Mouse (Mus musculus) heart, embryonic 14.5 days (tissue): ENCODE measurements around the gene Lgr6. TPM values are rescaled to one million over a fixed set of nuclear protein-coding genes. Genes with fewer than 3 reads are reported as not detected.

Experiments used
- ATAC-seq: fragments of 200-750 bp; cut with Nextera tagmentation; 2 replicates; pipeline ENCODE4 v1.8.0; 2017; ENCODE audit warnings: low read depth, moderate TSS enrichment; ENCODE audit not compliant: insufficient number of reproducible peaks, insufficient read depth, low FRiP score
- H3K27ac ChIP-seq, 2 experiments: fragments of 200-500 bp in 1 of 2; fragments of 300-500 bp in 1 of 2; sonication (generic) in 1 of 2; replicated peaks in 1 of 2; 2 replicates each; pipeline ENCODE4 v1.5.1; 2012 to 2014; ENCODE audit warnings: low read depth in 2 of 2, low read length in 2 of 2, control low read depth in 1 of 2, mild to moderate bottlenecking in 1 of 2, mixed read lengths in 1 of 2; ENCODE audit not compliant: control insufficient read depth in 1 of 2, insufficient read depth in 1 of 2
- H3K27me3 ChIP-seq: fragments of 300-500 bp; sonication (generic); 2 replicates; pipeline ENCODE4 v1.6.1; 2014; ENCODE audit warnings: mild to moderate bottlenecking, low read length, control low read depth; ENCODE audit not compliant: control insufficient read depth, insufficient read depth
- H3K36me3 ChIP-seq: fragments of 300-500 bp; sonication (generic); 2 replicates; pipeline ENCODE4 v1.6.1; 2014; ENCODE audit warnings: mild to moderate bottlenecking, control low read depth, low read length, mixed read lengths; ENCODE audit not compliant: control insufficient read depth, insufficient read depth
- H3K4me1 ChIP-seq, 2 experiments: fragments of 200-500 bp in 1 of 2; fragments of 300-500 bp in 1 of 2; sonication (generic) in 1 of 2; 2 replicates each; pipeline ENCODE4 v1.6.1; 2012 to 2014; ENCODE audit warnings: low read length in 2 of 2, control low read depth in 1 of 2, mixed read lengths in 1 of 2; ENCODE audit not compliant: control insufficient read depth in 2 of 2, insufficient read depth in 2 of 2
- H3K4me2 ChIP-seq: fragments of 300-500 bp; sonication (generic); 2 replicates; pipeline ENCODE4 v1.6.1; 2014; ENCODE audit warnings: mild to moderate bottlenecking, low read length
- H3K4me3 ChIP-seq, 2 experiments: fragments of 200-500 bp in 1 of 2; fragments of 300-500 bp in 1 of 2; sonication (generic) in 1 of 2; 2 replicates each; pipeline ENCODE4 v1.5.1; 2012 to 2014; ENCODE audit warnings: low read length in 2 of 2, mild to moderate bottlenecking in 2 of 2, control low read depth in 1 of 2, low read depth in 1 of 2, moderate library complexity in 1 of 2; ENCODE audit not compliant: control insufficient read depth in 1 of 2, insufficient read depth in 1 of 2
- H3K9ac ChIP-seq: fragments of 300-500 bp; sonication (generic); 2 replicates; pipeline ENCODE4 v1.6.1; 2014; ENCODE audit warnings: mild to moderate bottlenecking, low read length
- H3K9me3 ChIP-seq: fragments of 300-500 bp; sonication (generic); 2 replicates; pipeline ENCODE4 v1.6.1; 2016; ENCODE audit warnings: low read length, control low read depth; ENCODE audit not compliant: control insufficient read depth
- WGBS: fragments of 180-500 bp; shearing (Covaris S2); extraction: QIAGEN DNeasy Blood & Tissue Kit; methylation state at CpG from one replicate; pipeline ENCODE4 v1.1.7; 2014; 5-methylcytosine and 5-hydroxymethylcytosine counted together
- polyA plus RNA-seq: library from polyadenylated mRNA; unstranded; fragments of >200 nt; fragmentation: Nextera tagmentation; extraction: Ambion mirVana; gene quantifications from 2 replicates; pipeline ENCODE4 v1.2.1, GENCODE M21; 2014

Gene Lgr6
- polyA plus RNA-seq, 1 experiment from 2014 or later: 2.5 TPM

DNA sequence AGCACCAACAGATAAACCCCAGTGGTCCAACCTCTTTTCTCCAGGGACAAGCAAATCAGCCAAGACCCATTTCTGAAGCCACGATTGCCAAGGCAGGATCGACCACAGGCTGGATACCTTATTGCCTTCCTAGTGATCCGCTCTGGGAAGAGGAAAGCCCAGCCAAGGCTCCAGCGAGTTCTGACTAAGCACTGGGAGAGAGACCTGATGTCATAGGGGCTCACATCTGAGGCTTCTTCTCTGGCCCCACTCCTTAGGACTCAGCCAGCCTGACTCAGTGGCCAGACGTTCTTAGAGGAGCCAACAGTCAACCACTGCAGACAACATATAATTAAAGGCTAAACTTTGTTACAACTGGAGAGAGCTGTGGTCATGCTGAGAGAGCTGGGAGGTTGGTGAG lies 83.1 kb downstream of the Lgr6 start:
- H3K27me3 ChIP-seq: no peaks in the 10 kb centered on the region
- H3K9ac ChIP-seq: no peak overlapping the region
- H3K4me1 ChIP-seq: peaks cover 47 to 56% of the 10 kb centered on the region in 2 experiments
- no peak overlapping the region for H3K4me3 ChIP-seq
- H3K36me3 ChIP-seq: no peaks in the 10 kb centered on the region
- H3K9me3 ChIP-seq: 0 out of 2 replicates have a peak, but pooled peaks cover 3% of the 10 kb centered on the region
- 65% methylated on average over 5 of the region's 5 CpGs for WGBS
- no peak for ATAC-seq
- H3K4me2 ChIP-seq: no peak overlapping the region
- H3K27ac ChIP-seq: peak overlapping the region; percentile 82 to 86

DNA sequence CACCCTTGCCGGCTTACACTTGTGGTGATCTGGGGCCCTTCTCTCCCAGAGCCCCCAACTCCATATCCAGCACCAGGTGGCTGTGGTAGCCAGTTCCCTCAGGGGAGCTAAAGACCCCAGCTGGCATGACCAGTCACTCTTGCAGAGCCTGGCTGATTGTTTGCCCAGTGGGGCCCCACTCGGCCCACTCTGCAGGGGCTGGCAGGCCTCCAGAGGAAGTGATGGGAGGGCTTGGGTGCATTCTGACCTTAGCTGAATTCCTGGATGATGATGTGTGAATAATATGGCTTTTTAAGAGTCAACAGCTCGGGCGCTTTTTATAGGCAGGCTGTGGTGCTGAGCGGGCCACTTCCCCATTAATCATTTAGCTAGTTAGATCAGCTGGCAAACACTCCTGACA lies 84.1 kb downstream of the Lgr6 start:
- H3K27me3 ChIP-seq: no peaks in the 10 kb centered on the region
- 0 out of 2 replicates have a peak, but pooled peaks cover 3% of the 10 kb centered on the region for H3K9me3 ChIP-seq
- H3K4me1 ChIP-seq: peaks cover 47 to 65% of the 10 kb centered on the region in 2 experiments
- peak overlapping the region; percentile 37 for H3K4me2 ChIP-seq
- H3K4me3 ChIP-seq: no peak overlapping the region
- peak overlapping the region; percentile 57; the same call in 1 of the 2 replicates for H3K9ac ChIP-seq
- no peaks in the 10 kb centered on the region for H3K36me3 ChIP-seq
- WGBS: 6% methylated on average over 5 of the region's 5 CpGs
- peak overlapping the region; percentile 82 to 86 for H3K27ac ChIP-seq
- peak; percentile 77 for ATAC-seq

DNA sequence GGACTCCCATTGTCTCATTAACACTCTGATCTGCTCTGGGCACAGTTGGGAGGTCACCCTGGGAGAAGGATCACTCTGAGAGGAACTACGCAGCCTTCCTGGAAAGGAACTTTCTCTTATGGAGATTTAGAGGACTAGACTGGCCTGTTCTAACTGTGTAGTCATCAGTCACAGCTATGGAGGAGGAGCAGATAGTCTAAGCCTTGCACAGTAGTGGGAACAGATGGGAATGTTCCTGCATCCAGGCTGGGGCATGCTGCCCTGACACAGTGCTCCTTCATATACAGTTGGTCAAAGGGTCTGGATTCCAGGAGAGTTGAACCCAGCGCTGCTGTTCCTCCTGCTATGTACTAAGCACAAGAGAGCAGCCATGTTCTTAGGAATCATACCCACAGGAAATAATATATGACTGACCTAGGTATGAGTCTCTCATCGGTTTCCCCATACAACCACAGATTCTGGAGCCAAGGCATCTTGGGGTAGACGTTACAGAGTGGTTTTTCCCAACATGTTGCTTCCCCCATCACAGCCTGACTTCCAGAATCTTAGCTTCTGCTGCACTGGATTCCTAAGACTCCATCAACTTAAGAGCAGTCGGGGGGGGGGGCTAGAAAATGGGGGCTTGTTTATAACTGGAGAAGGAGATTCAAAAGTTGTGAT lies 84.7 kb downstream of the Lgr6 start:
- 0 out of 2 replicates have a peak overlapping the region, but pooled peaks have one; percentile 21 for H3K9ac ChIP-seq
- no peak for ATAC-seq
- peak overlapping the region; percentile 37 for H3K4me2 ChIP-seq

DNA sequence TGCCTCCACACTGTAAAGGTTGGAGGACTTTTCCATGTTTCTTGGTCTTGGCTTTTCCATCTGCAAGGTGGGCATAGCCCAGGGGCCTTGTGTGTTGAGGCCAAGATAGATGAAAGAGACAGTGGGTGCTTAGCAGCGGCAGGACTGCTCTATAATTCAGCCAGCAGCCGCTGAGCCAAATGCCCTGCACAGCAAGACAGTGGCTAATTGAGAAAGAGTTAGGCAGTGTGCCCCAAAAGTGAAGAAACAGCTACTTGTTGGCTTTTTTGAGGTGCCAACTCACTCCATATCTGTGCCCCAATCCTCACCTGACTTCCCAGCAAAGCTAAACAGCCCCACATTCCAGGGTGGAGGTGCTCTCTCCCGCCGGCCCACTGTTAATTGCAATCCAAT lies 85.3 kb downstream of the Lgr6 start:
- 78% methylated on average over 4 of the region's 4 CpGs for WGBS
- Histone ChIP-seq H3K27me3 (no peaks in the 10 kb centered on the region), H3K4me1 (peaks cover 58 to 74% of the 10 kb centered on the region in 2 experiments), H3K9ac (peak overlapping the region; percentile 5; the same call in 1 of the 2 replicates), H3K9me3 (0 out of 2 replicates have a peak, but pooled peaks cover 3% of the 10 kb centered on the region), H3K27ac (0 out of 4 replicates have a peak overlapping the region, but pooled peaks of 1 of the 2 experiments have one; percentile 86), H3K4me2 (no peak overlapping the region), H3K36me3 (no peaks in the 10 kb centered on the region), H3K4me3 (no peak overlapping the region)
- no peak for ATAC-seq

More for the DNA sequence above, 84.7 kb downstream of the Lgr6 start:
- Histone ChIP-seq H3K9me3 (0 out of 2 replicates have a peak, but pooled peaks cover 3% of the 10 kb centered on the region), H3K36me3 (no peaks in the 10 kb centered on the region), H3K4me3 (no peak overlapping the region), H3K4me1 (peaks cover 53 to 71% of the 10 kb centered on the region in 2 experiments), H3K27ac (peak overlapping the region; percentile 69 to 86), H3K27me3 (no peaks in the 10 kb centered on the region)
- WGBS: 70% methylated on average over 5 of the region's 5 CpGs

DNA sequence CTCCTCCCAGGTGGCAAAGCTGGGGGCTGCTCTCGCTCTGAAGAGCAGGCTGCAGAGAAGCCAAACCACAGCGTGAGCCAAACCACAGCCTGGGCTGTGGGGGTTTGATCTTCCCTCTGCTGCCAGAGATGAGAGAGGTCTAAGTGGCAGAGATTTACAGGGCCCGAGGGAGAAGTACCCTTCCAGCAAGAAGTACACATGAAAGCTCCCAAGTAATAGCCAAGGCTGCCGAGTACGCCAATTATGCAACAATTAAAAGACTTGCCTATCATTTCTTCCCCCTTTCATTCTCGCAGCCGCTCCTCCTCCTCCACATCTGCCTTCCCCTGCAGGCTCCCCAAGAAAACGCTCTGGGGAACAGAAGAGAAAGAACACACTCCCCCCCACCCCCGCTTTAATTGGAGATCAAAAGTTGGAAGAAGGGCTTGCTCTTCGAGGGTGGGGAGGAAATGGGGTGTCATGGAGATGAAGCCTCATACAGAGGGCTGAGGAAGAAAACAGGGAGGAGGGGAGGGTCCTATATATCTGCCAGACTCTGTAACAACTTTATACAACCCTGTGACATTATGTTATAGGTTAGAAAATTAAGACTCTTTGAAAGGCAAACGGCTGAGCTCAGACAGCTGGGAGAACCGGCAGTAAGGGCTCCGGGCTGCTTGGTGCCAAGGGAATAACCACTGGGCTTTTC lies 85.8 kb downstream of the Lgr6 start:
- H3K9me3 ChIP-seq: 0 out of 2 replicates have a peak, but pooled peaks cover 3% of the 10 kb centered on the region
- H3K27me3 ChIP-seq: no peaks in the 10 kb centered on the region
- peak overlapping the region; percentile 5; the same call in 1 of the 2 replicates for H3K9ac ChIP-seq
- H3K27ac ChIP-seq: 0 out of 4 replicates have a peak overlapping the region, but pooled peaks of 1 of the 2 experiments have one; percentile 10
- WGBS: 57% methylated on average over 13 of the region's 13 CpGs
- peaks cover 64 to 78% of the 10 kb centered on the region in 2 experiments for H3K4me1 ChIP-seq
- H3K4me3 ChIP-seq: no peak overlapping the region
- no peak overlapping the region for H3K4me2 ChIP-seq
- ATAC-seq: no peak
- H3K36me3 ChIP-seq: no peaks in the 10 kb centered on the region

DNA sequence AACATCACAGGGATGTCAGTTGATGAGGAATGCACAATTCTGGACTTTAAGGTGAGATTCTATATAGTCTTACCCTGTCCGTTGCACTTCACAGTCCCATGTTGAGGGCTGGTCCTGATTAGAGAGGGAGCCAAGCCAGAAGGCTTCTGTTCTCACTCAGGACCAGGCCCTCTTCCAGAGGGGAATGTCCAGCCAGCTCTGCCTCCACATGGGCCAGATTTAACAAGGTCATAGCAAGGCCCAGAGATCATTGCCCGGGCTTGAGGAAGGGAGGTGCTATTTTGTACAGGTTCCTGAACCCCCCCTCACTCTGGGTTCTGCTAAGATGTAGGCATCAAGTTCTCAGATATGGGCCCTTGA lies 87.4 kb downstream of the Lgr6 start:
- WGBS: 57% methylated on average over 2 of the region's 2 CpGs
- no peaks in the 10 kb centered on the region for H3K27me3 ChIP-seq
- H3K9ac ChIP-seq: no peak overlapping the region
- H3K36me3 ChIP-seq: no peaks in the 10 kb centered on the region
- no peak overlapping the region for H3K4me3 ChIP-seq
- no peaks in the 10 kb centered on the region for H3K9me3 ChIP-seq
- no peak for ATAC-seq
- peak overlapping the region; percentile 42 to 45; a peak in 3 of 4 replicates for H3K27ac ChIP-seq
- H3K4me2 ChIP-seq: no peak overlapping the region
- H3K4me1 ChIP-seq: peaks cover 69 to 82% of the 10 kb centered on the region in 2 experiments

DNA sequence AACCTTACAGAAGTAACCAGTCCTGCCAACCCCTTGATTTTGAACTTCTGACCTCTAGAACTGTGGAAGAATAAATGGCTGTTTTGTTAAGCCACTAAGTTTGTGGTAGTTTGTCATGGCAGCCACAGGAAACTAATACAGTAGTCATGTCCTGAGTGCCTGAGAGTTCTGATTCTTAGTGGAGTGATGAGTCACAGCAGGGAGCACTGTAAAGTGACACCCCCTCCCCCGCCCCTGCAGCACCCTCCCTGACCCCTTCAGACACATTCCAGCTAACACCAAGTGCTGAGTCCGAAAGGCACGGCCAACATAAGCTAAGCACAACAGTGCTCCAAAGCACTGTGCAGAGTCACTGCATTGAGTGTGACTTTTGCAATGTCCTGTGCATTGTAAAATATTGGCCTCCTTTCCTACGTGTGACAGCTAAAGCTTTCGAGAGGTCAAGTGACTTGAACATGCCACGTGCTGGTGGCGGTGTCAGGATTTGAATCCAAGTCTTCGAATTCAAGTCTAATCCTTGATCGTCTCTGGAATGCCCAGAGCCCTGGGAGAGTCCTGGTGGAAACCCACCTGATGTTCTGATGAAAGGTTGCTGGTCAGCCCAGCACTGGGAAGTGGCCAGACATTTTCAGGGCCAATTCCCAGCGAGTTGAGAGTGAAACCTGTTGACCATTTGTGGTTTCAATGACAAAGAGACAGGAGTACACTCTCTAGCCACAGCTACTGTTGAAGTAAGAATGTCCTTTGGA lies 88.0 kb downstream of the Lgr6 start:
- peak overlapping the region; percentile 42 to 45; a peak in 3 of 4 replicates for H3K27ac ChIP-seq
- 68% methylated on average over 10 of the region's 10 CpGs for WGBS
- H3K9ac ChIP-seq: no peak overlapping the region
- ATAC-seq: no peak
- H3K27me3 ChIP-seq: no peaks in the 10 kb centered on the region
- H3K4me3 ChIP-seq: no peak overlapping the region
- no peak overlapping the region for H3K4me2 ChIP-seq
- no peaks in the 10 kb centered on the region for H3K9me3 ChIP-seq
- peaks cover 68 to 81% of the 10 kb centered on the region in 2 experiments for H3K4me1 ChIP-seq
- no peaks in the 10 kb centered on the region for H3K36me3 ChIP-seq
